Mouse (Mus musculus) fibroblast of lung, adult 2 months (primary cell): ENCODE data around the gene Gm20825.
"Not testable (repeated sequence)": the region's sequence is repeated elsewhere in the genome, so short reads cannot be mapped to it uniquely, and the experiment has no call there.

Experiments used
- DNase-seq: peaks from one replicate; pipeline ENCODE4 v3.0.0-alpha.2; 2011; ENCODE audit warnings: low read depth

The Gm20825 gene

GRCm38 (mm10) chrY:8071407-8071806 is at the start of gene Gm20825:
TSS of gene Gm20825 (minus strand) at chrY:8071507.
- not testable (repeated sequence) for DNase-seq
